Mouse (Mus musculus): ENCODE data around the gene Mrtfa. TPM values are rescaled to one million over a fixed set of nuclear protein-coding genes. Genes with fewer than 3 reads are reported as not detected.

Mrtfa gene
- polyA plus RNA-seq, 1 experiment from 2014 or later = 14.7 TPM

GRCm38 (mm10) chr15:80994959-80995358, 195.6 kb downstream of the Mrtfa start:
- no peak overlapping the region for H3K4me2 ChIP-seq (ENCODE audit: low read length)
- 89% methylated on average over 5 of the region's 5 CpGs for WGBS
- H3K36me3 ChIP-seq (ENCODE audit: control insufficient read depth, insufficient read depth, low read length) = no peaks in the 10 kb centered on the region
- H3K4me3 ChIP-seq (ENCODE audit: control insufficient read depth in 1 of 2, insufficient read depth in 1 of 2, low read depth in 1 of 2, low read length in 2 of 2) = no peak overlapping the region
- H3K9me3 ChIP-seq (ENCODE audit: control insufficient read depth, low read length) = no peaks in the 10 kb centered on the region
- H3K27ac ChIP-seq (replicated peaks in 1 of 2; ENCODE audit: control insufficient read depth in 1 of 2, insufficient read depth in 1 of 2, low read depth in 2 of 2, low read length in 2 of 2) = no peak overlapping the region
- ATAC-seq (ENCODE audit: insufficient number of reproducible peaks, insufficient read depth, low FRiP score, low read depth) = no peak
- no peaks in the 10 kb centered on the region for H3K27me3 ChIP-seq (ENCODE audit: control insufficient read depth, insufficient read depth, low read length)
- peaks cover 0 to 2% of the 10 kb centered on the region in 2 experiments; a peak in 1 of 4 replicates for H3K4me1 ChIP-seq (ENCODE audit: control insufficient read depth in 2 of 2, insufficient read depth in 2 of 2, low read length in 2 of 2)
- H3K9ac ChIP-seq (ENCODE audit: low read length) = no peak overlapping the region

- WGBS = 66% methylated on average over 3 of the region's 3 CpGs
- H3K4me2 ChIP-seq (ENCODE audit: low read length) = no peak overlapping the region
- no peaks in the 10 kb centered on the region for H3K27me3 ChIP-seq (ENCODE audit: control insufficient read depth, insufficient read depth, low read length)
- no peak overlapping the region for H3K9ac ChIP-seq (ENCODE audit: low read length)
- H3K9me3 ChIP-seq (ENCODE audit: control insufficient read depth, low read length) = no peaks in the 10 kb centered on the region
- H3K4me3 ChIP-seq (ENCODE audit: control insufficient read depth in 1 of 2, insufficient read depth in 1 of 2, low read depth in 1 of 2, low read length in 2 of 2) = no peak overlapping the region
- no peak for ATAC-seq (ENCODE audit: insufficient number of reproducible peaks, insufficient read depth, low FRiP score, low read depth)
- no peaks in the 10 kb centered on the region for H3K4me1 ChIP-seq (ENCODE audit: control insufficient read depth in 2 of 2, insufficient read depth in 2 of 2, low read length in 2 of 2)
- H3K27ac ChIP-seq (replicated peaks in 1 of 2; ENCODE audit: control insufficient read depth in 1 of 2, insufficient read depth in 1 of 2, low read depth in 2 of 2, low read length in 2 of 2) = no peak overlapping the region
- no peaks in the 10 kb centered on the region for H3K36me3 ChIP-seq (ENCODE audit: control insufficient read depth, insufficient read depth, low read length)
Observed at GRCm38 (mm10) chr15:80989712-80990111, 200.8 kb downstream of the Mrtfa start.

- ATAC-seq (ENCODE audit: insufficient number of reproducible peaks, insufficient read depth, low FRiP score, low read depth) = no peak
- WGBS = 44% methylated on average over 1 of the region's 1 CpGs
- H3K4me3 ChIP-seq (ENCODE audit: control insufficient read depth in 1 of 2, insufficient read depth in 1 of 2, low read depth in 1 of 2, low read length in 2 of 2) = no peak overlapping the region
- H3K36me3 ChIP-seq (ENCODE audit: control insufficient read depth, insufficient read depth, low read length) = no peaks in the 10 kb centered on the region
- H3K27ac ChIP-seq (replicated peaks in 1 of 2; ENCODE audit: control insufficient read depth in 1 of 2, insufficient read depth in 1 of 2, low read depth in 2 of 2, low read length in 2 of 2) = no peak overlapping the region
- H3K9ac ChIP-seq (ENCODE audit: low read length) = no peak overlapping the region
- no peak overlapping the region for H3K4me2 ChIP-seq (ENCODE audit: low read length)
- H3K4me1 ChIP-seq (ENCODE audit: control insufficient read depth in 2 of 2, insufficient read depth in 2 of 2, low read length in 2 of 2) = no peaks in the 10 kb centered on the region
- no peaks in the 10 kb centered on the region for H3K27me3 ChIP-seq (ENCODE audit: control insufficient read depth, insufficient read depth, low read length)
- H3K9me3 ChIP-seq (ENCODE audit: control insufficient read depth, low read length) = no peaks in the 10 kb centered on the region
Observed at GRCm38 (mm10) chr15:80988331-80988730, 202.2 kb downstream of the Mrtfa start.

- WGBS = 83% methylated on average over 2 of the region's 2 CpGs
- no peak for ATAC-seq (ENCODE audit: insufficient number of reproducible peaks, insufficient read depth, low FRiP score, low read depth)
- no peak overlapping the region for H3K27ac ChIP-seq (replicated peaks in 1 of 2; ENCODE audit: control insufficient read depth in 1 of 2, insufficient read depth in 1 of 2, low read depth in 2 of 2, low read length in 2 of 2)
- H3K27me3 ChIP-seq (ENCODE audit: control insufficient read depth, insufficient read depth, low read length) = no peaks in the 10 kb centered on the region
- H3K4me2 ChIP-seq (ENCODE audit: low read length) = no peak overlapping the region
- 0 out of 4 replicates have a peak, but pooled peaks cover 0 to 6% of the 10 kb centered on the region in 2 experiments for H3K4me1 ChIP-seq (ENCODE audit: control insufficient read depth in 2 of 2, insufficient read depth in 2 of 2, low read length in 2 of 2)
- no peaks in the 10 kb centered on the region for H3K36me3 ChIP-seq (ENCODE audit: control insufficient read depth, insufficient read depth, low read length)
- no peaks in the 10 kb centered on the region for H3K9me3 ChIP-seq (ENCODE audit: control insufficient read depth, low read length)
- H3K4me3 ChIP-seq (ENCODE audit: control insufficient read depth in 1 of 2, insufficient read depth in 1 of 2, low read depth in 1 of 2, low read length in 2 of 2) = no peak overlapping the region
- no peak overlapping the region for H3K9ac ChIP-seq (ENCODE audit: low read length)
Observed at GRCm38 (mm10) chr15:80983264-80983663, 207.3 kb downstream of the Mrtfa start.

- Histone ChIP-seq H3K4me3 (ENCODE audit: control insufficient read depth in 1 of 2, insufficient read depth in 1 of 2, low read depth in 1 of 2, low read length in 2 of 2) (no peak overlapping the region), H3K4me1 (ENCODE audit: control insufficient read depth in 2 of 2, insufficient read depth in 2 of 2, low read length in 2 of 2) (peaks cover 0 to 6% of the 10 kb centered on the region in 2 experiments; a peak in 1 of 4 replicates), H3K27me3 (ENCODE audit: control insufficient read depth, insufficient read depth, low read length) (no peaks in the 10 kb centered on the region), H3K9ac (ENCODE audit: low read length) (no peak overlapping the region), H3K27ac (replicated peaks in 1 of 2; ENCODE audit: control insufficient read depth in 1 of 2, insufficient read depth in 1 of 2, low read depth in 2 of 2, low read length in 2 of 2) (no peak overlapping the region), H3K4me2 (ENCODE audit: low read length) (no peak overlapping the region), H3K9me3 (ENCODE audit: control insufficient read depth, low read length) (no peaks in the 10 kb centered on the region), H3K36me3 (ENCODE audit: control insufficient read depth, insufficient read depth, low read length) (no peaks in the 10 kb centered on the region)
- no peak for ATAC-seq (ENCODE audit: insufficient number of reproducible peaks, insufficient read depth, low FRiP score, low read depth)
- 33% methylated on average over 4 of the region's 4 CpGs for WGBS
Observed at GRCm38 (mm10) chr15:80981176-80981575, 209.4 kb downstream of the Mrtfa start.

- no peak overlapping the region; a peak in 1 of 4 replicates for H3K27ac ChIP-seq (replicated peaks in 1 of 2; ENCODE audit: control insufficient read depth in 1 of 2, insufficient read depth in 1 of 2, low read depth in 2 of 2, low read length in 2 of 2)
- no peak overlapping the region for H3K4me2 ChIP-seq (ENCODE audit: low read length)
- no peak for ATAC-seq (ENCODE audit: insufficient number of reproducible peaks, insufficient read depth, low FRiP score, low read depth)
- no peak overlapping the region for H3K4me3 ChIP-seq (ENCODE audit: control insufficient read depth in 1 of 2, insufficient read depth in 1 of 2, low read depth in 1 of 2, low read length in 2 of 2)
- no peak overlapping the region for H3K9ac ChIP-seq (ENCODE audit: low read length)
- peaks cover 0 to 6% of the 10 kb centered on the region in 2 experiments; a peak in 1 of 4 replicates for H3K4me1 ChIP-seq (ENCODE audit: control insufficient read depth in 2 of 2, insufficient read depth in 2 of 2, low read length in 2 of 2)
- WGBS = 77% methylated on average over 4 of the region's 4 CpGs
- no peaks in the 10 kb centered on the region for H3K36me3 ChIP-seq (ENCODE audit: control insufficient read depth, insufficient read depth, low read length)
- no peaks in the 10 kb centered on the region for H3K9me3 ChIP-seq (ENCODE audit: control insufficient read depth, low read length)
- no peaks in the 10 kb centered on the region for H3K27me3 ChIP-seq (ENCODE audit: control insufficient read depth, insufficient read depth, low read length)
Observed at GRCm38 (mm10) chr15:80979611-80980010, 210.9 kb downstream of the Mrtfa start.

- Histone ChIP-seq H3K27me3 (ENCODE audit: control insufficient read depth, insufficient read depth, low read length) (no peaks in the 10 kb centered on the region), H3K4me2 (ENCODE audit: low read length) (peak within 1 kb of the TSS; percentile 79), H3K9me3 (ENCODE audit: control insufficient read depth, low read length) (no peaks in the 10 kb centered on the region), H3K9ac (ENCODE audit: low read length) (peak within 1 kb of the TSS; percentile 88), H3K27ac (replicated peaks in 1 of 2; ENCODE audit: control insufficient read depth in 1 of 2, insufficient read depth in 1 of 2, low read depth in 2 of 2, low read length in 2 of 2) (0 out of 4 replicates have a peak within 1 kb of the TSS, but pooled peaks of 1 of the 2 experiments have one; percentile 36), H3K36me3 (ENCODE audit: control insufficient read depth, insufficient read depth, low read length) (no peaks in the 10 kb centered on the region), H3K4me1 (ENCODE audit: control insufficient read depth in 2 of 2, insufficient read depth in 2 of 2, low read length in 2 of 2) (peaks cover 0 to 10% of the 10 kb centered on the region in 2 experiments; a peak in 1 of 4 replicates), H3K4me3 (ENCODE audit: control insufficient read depth in 1 of 2, insufficient read depth in 1 of 2, low read depth in 1 of 2, low read length in 2 of 2) (peak within 1 kb of the TSS; percentile 84 to 91)
- under 1% methylated on average over 67 of the region's 67 CpGs for WGBS
- ATAC-seq (ENCODE audit: insufficient number of reproducible peaks, insufficient read depth, low FRiP score, low read depth) = peak; percentile 68; the same call in 1 of the 2 replicates
Observed at GRCm38 (mm10) chr15:80977620-80978334, 212.8 kb downstream of the Mrtfa start, which contains the start of gene Sgsm3. Gene Sgsm3, plus strand, starts transcription at chr15:80977765.

All from heart, embryonic 14.5 days (tissue).